Mouse (Mus musculus) stomach, postnatal 0 days (tissue): ENCODE data around the gene Tprn.

Experiments used
- CTCF ChIP-seq: IDR thresholded peaks from 2 replicates; pipeline ENCODE4 v1.5.1; 2016; ENCODE audit warnings: antibody characterized with exemption, low read depth, mild to moderate bottlenecking, moderate library complexity
- EP300 ChIP-seq: optimal IDR thresholded peaks from 2 replicates; pipeline ENCODE3; 2016; ENCODE audit warnings: antibody characterized with exemption

- TF ChIP-seq CTCF (no peak), EP300 (no peak)
Measured at GRCm38 (mm10) chr2:25214444-25214843, 48.0 kb upstream of the Tprn start, which contains the start of gene Stpg3.
